Mouse (Mus musculus): ENCODE measurements around the gene 1700001J03Rik. TPM values are rescaled to one million over a fixed set of nuclear protein-coding genes. Genes with fewer than 3 reads are reported as not detected.
"Not testable (repeated sequence)": the region's sequence is repeated elsewhere in the genome, so short reads cannot be mapped to it uniquely, and the experiment has no call there.

The 1700001J03Rik gene
- not detected in 2 replicates for polyA plus RNA-seq (2016; fragmentation: Nextera tagmentation; extraction: Ambion mirVana)

GRCm38 (mm10) chr5:146185204-146185603 is at the start of gene 1700001J03Rik:
Gene 1700001J03Rik, minus strand, starts transcription at chr5:146185304.
- not testable (repeated sequence) for H3K4me1 ChIP-seq; H3K9ac ChIP-seq; H3K27ac ChIP-seq; H3K27me3 ChIP-seq (replicated peaks); H3K9me3 ChIP-seq (replicated peaks); H3K36me3 ChIP-seq; ATAC-seq; H3K4me2 ChIP-seq; H3K4me3 ChIP-seq
- WGBS (ENCODE audit: insufficient replicate concordance), result 62% methylated on average over 4 of the region's 4 CpGs

GRCm38 (mm10) chr5:146234336-146234735 is 49.2 kb upstream of the 1700001J03Rik start:
- no peaks in the 10 kb centered on the region for H3K27me3 ChIP-seq (replicated peaks)
- peak overlapping the region; percentile 46 for H3K9ac ChIP-seq
- H3K4me3 ChIP-seq, result peak overlapping the region; percentile 32
- H3K36me3 ChIP-seq, result peaks cover 38% of the 10 kb centered on the region
- H3K27ac ChIP-seq, result peak overlapping the region; percentile 68; the same call in 1 of the 2 replicates
- peak; percentile 41 for ATAC-seq
- peak overlapping the region; percentile 79 for H3K4me2 ChIP-seq
- no peaks in the 10 kb centered on the region for H3K9me3 ChIP-seq (replicated peaks)
- 30% methylated on average over 1 of the region's 1 CpGs for WGBS (ENCODE audit: insufficient replicate concordance)
- peaks cover 77% of the 10 kb centered on the region for H3K4me1 ChIP-seq

GRCm38 (mm10) chr5:146232816-146233215 is 47.7 kb upstream of the 1700001J03Rik start:
- Histone ChIP-seq H3K4me1 (peaks cover 61% of the 10 kb centered on the region), H3K36me3 (peaks cover 22% of the 10 kb centered on the region), H3K27ac (peak overlapping the region; percentile 66), H3K4me2 (peak overlapping the region; percentile 79), H3K27me3 (replicated peaks) (no peaks in the 10 kb centered on the region), H3K4me3 (peak overlapping the region; percentile 79), H3K9me3 (replicated peaks) (no peaks in the 10 kb centered on the region), H3K9ac (peak overlapping the region; percentile 88)
- ATAC-seq, result no peak
- 55% methylated on average over 11 of the region's 11 CpGs for WGBS (ENCODE audit: insufficient replicate concordance)

GRCm38 (mm10) chr5:146232056-146232675 is 47.1 kb upstream of the 1700001J03Rik start:
- H3K9me3 ChIP-seq (replicated peaks), result no peaks in the 10 kb centered on the region
- H3K9ac ChIP-seq, result peak overlapping the region; percentile 88
- no peak for ATAC-seq
- no peaks in the 10 kb centered on the region for H3K27me3 ChIP-seq (replicated peaks)
- H3K4me3 ChIP-seq, result peak overlapping the region; percentile 79
- H3K36me3 ChIP-seq, result peaks cover 16% of the 10 kb centered on the region
- WGBS (ENCODE audit: insufficient replicate concordance), result 32% methylated on average over 6 of the region's 6 CpGs
- H3K4me2 ChIP-seq, result peak overlapping the region; percentile 79
- peaks cover 55% of the 10 kb centered on the region for H3K4me1 ChIP-seq
- H3K27ac ChIP-seq, result peak overlapping the region; percentile 99

GRCm38 (mm10) chr5:146231655-146231996 is 46.5 kb upstream of the 1700001J03Rik start:
- Histone ChIP-seq H3K4me3 (peak overlapping the region; percentile 79), H3K9me3 (replicated peaks) (no peaks in the 10 kb centered on the region), H3K36me3 (peaks cover 12% of the 10 kb centered on the region; the same call in 1 of the 2 replicates), H3K27me3 (replicated peaks) (no peaks in the 10 kb centered on the region), H3K9ac (peak overlapping the region; percentile 88), H3K4me2 (peak overlapping the region; percentile 79), H3K27ac (peak overlapping the region; percentile 99), H3K4me1 (peaks cover 50% of the 10 kb centered on the region)
- ATAC-seq, result peak; percentile 42
- WGBS (ENCODE audit: insufficient replicate concordance), result 2% methylated on average over 19 of the region's 19 CpGs

GRCm38 (mm10) chr5:146230864-146231654 is 46.0 kb upstream of the 1700001J03Rik start, which contains the start of gene Cdk8:
Gene Cdk8, plus strand, starts transcription at chr5:146231230.
- H3K27me3 ChIP-seq (replicated peaks), result no peaks in the 10 kb centered on the region
- H3K9ac ChIP-seq, result peak within 1 kb of the TSS; percentile 88
- no peaks in the 10 kb centered on the region for H3K9me3 ChIP-seq (replicated peaks)
- peak within 1 kb of the TSS; percentile 79 for H3K4me2 ChIP-seq
- H3K4me1 ChIP-seq, result peaks cover 44% of the 10 kb centered on the region
- H3K36me3 ChIP-seq, result peaks cover 7% of the 10 kb centered on the region; the same call in 1 of the 2 replicates
- H3K4me3 ChIP-seq, result peak within 1 kb of the TSS; percentile 79
- WGBS (ENCODE audit: insufficient replicate concordance), result under 1% methylated on average over 93 of the region's 102 CpGs
- peak; percentile 89 for ATAC-seq
- H3K27ac ChIP-seq, result peak within 1 kb of the TSS; percentile 99

GRCm38 (mm10) chr5:146229869-146230650 is 45.0 kb upstream of the 1700001J03Rik start:
- H3K4me3 ChIP-seq, result peak overlapping the region; percentile 79
- no peaks in the 10 kb centered on the region for H3K9me3 ChIP-seq (replicated peaks)
- H3K36me3 ChIP-seq, result no peaks in the 10 kb centered on the region
- H3K9ac ChIP-seq, result peak overlapping the region; percentile 88
- H3K27me3 ChIP-seq (replicated peaks), result no peaks in the 10 kb centered on the region
- no peak for ATAC-seq
- H3K27ac ChIP-seq, result peak overlapping the region; percentile 99
- 52% methylated on average over 17 of the region's 17 CpGs for WGBS (ENCODE audit: insufficient replicate concordance)
- peaks cover 34% of the 10 kb centered on the region for H3K4me1 ChIP-seq
- peak overlapping the region; percentile 79 for H3K4me2 ChIP-seq

- 73% methylated on average over 8 of the region's 8 CpGs for WGBS (ENCODE audit: insufficient replicate concordance)
Observed at GRCm38 (mm10) chr5:146227496-146227895, 42.4 kb upstream of the 1700001J03Rik start.

GRCm38 (mm10) chr5:146223786-146224185 is 38.7 kb upstream of the 1700001J03Rik start:
- Histone ChIP-seq H3K4me1 (peaks cover 26% of the 10 kb centered on the region), H3K4me3 (no peak overlapping the region), H3K4me2 (no peak overlapping the region), H3K36me3 (peaks cover 10% of the 10 kb centered on the region), H3K27me3 (replicated peaks) (no peaks in the 10 kb centered on the region), H3K27ac (peak overlapping the region; percentile 30; the same call in 1 of the 2 replicates), H3K9me3 (replicated peaks) (no peaks in the 10 kb centered on the region), H3K9ac (no peak overlapping the region)
- ATAC-seq, result no peak
- 79% methylated on average over 5 of the region's 5 CpGs for WGBS (ENCODE audit: insufficient replicate concordance)

More at GRCm38 (mm10) chr5:146227496-146227895, 42.4 kb upstream of the 1700001J03Rik start:
- H3K27me3 ChIP-seq (replicated peaks), result no peaks in the 10 kb centered on the region
- H3K4me2 ChIP-seq, result no peak overlapping the region
- H3K9ac ChIP-seq, result no peak overlapping the region
- H3K9me3 ChIP-seq (replicated peaks), result no peaks in the 10 kb centered on the region
- H3K27ac ChIP-seq, result no peak overlapping the region
- H3K36me3 ChIP-seq, result no peaks in the 10 kb centered on the region
- no peak for ATAC-seq
- peaks cover 12% of the 10 kb centered on the region for H3K4me1 ChIP-seq
- H3K4me3 ChIP-seq, result no peak overlapping the region

GRCm38 (mm10) chr5:146221722-146222121 is 36.6 kb upstream of the 1700001J03Rik start:
- peaks cover 30% of the 10 kb centered on the region for H3K36me3 ChIP-seq
- H3K27me3 ChIP-seq (replicated peaks), result no peaks in the 10 kb centered on the region
- H3K4me3 ChIP-seq, result peak overlapping the region; percentile 90
- peak overlapping the region; percentile 80 for H3K4me2 ChIP-seq
- no peaks in the 10 kb centered on the region for H3K9me3 ChIP-seq (replicated peaks)
- peak overlapping the region; percentile 100 for H3K27ac ChIP-seq
- ATAC-seq, result no peak
- H3K9ac ChIP-seq, result peak overlapping the region; percentile 89
- 36% methylated on average over 6 of the region's 6 CpGs for WGBS (ENCODE audit: insufficient replicate concordance)
- H3K4me1 ChIP-seq, result peaks cover 26% of the 10 kb centered on the region

GRCm38 (mm10) chr5:146220879-146221714 is 36.0 kb upstream of the 1700001J03Rik start, which contains the start of gene Rnf6:
Gene Rnf6, minus strand, starts transcription at chr5:146221555.
- peak within 1 kb of the TSS; percentile 90 for H3K4me3 ChIP-seq
- ATAC-seq, result peak; percentile 99
- no peaks in the 10 kb centered on the region for H3K27me3 ChIP-seq (replicated peaks)
- peak within 1 kb of the TSS; percentile 89 for H3K9ac ChIP-seq
- H3K9me3 ChIP-seq (replicated peaks), result no peaks in the 10 kb centered on the region
- peak within 1 kb of the TSS; percentile 100 for H3K27ac ChIP-seq
- H3K36me3 ChIP-seq, result peaks cover 37% of the 10 kb centered on the region
- peaks cover 26% of the 10 kb centered on the region for H3K4me1 ChIP-seq
- H3K4me2 ChIP-seq, result peak within 1 kb of the TSS; percentile 80
- WGBS (ENCODE audit: insufficient replicate concordance), result 4% methylated on average over 67 of the region's 67 CpGs
